Mouse (Mus musculus) cerebellum, adult 2 months (tissue): Measurements from ENCODE around the gene Tex45. TPM values are rescaled to one million over a fixed set of nuclear protein-coding genes. Genes with fewer than 3 reads are reported as not detected.

ENCODE experiments used
- DNase-seq, 2 experiments: peaks; one replicate each; pipeline ENCODE4 v3.0.0; 2021
- H3K27ac ChIP-seq: fragments of 200-500 bp; 2 replicates; pipeline ENCODE4 v1.5.1; 2012; ENCODE audit warnings: low read length, control low read depth, inconsistent platforms; ENCODE audit not compliant: insufficient read depth
- H3K27me3 ChIP-seq: fragments of 200-500 bp; 2 replicates; pipeline ENCODE4 v1.6.1; 2012; ENCODE audit warnings: inconsistent platforms, mild to moderate bottlenecking, low read length, moderate library complexity; ENCODE audit not compliant: control insufficient read depth, insufficient read depth
- H3K4me1 ChIP-seq: fragments of 200-500 bp; 2 replicates; pipeline ENCODE4 v1.6.1; 2011; ENCODE audit warnings: low read length; ENCODE audit not compliant: control insufficient read depth, insufficient read depth
- H3K4me3 ChIP-seq: fragments of 200-500 bp; replicated peaks from 2 replicates; pipeline ENCODE3; 2011; ENCODE audit warnings: mild to moderate bottlenecking, low read depth, low read length, control low read depth; ENCODE audit not compliant: insufficient read depth
- CTCF ChIP-seq: fragments of 200-500 bp; IDR thresholded peaks from 2 replicates; pipeline ENCODE4 v1.5.1; 2011; ENCODE audit warnings: low read depth, mild to moderate bottlenecking, control low read depth, low read length, moderate library complexity, borderline replicate concordance; ENCODE audit not compliant: insufficient read depth
- POLR2A ChIP-seq: fragments of 200-500 bp; IDR thresholded peaks from 2 replicates; pipeline ENCODE4 v1.6.1; 2011; ENCODE audit warnings: low read length, control low read depth, borderline replicate concordance; ENCODE audit not compliant: insufficient read depth
- WGBS: fragments of 180-500 bp; shearing (Covaris S2); methylation state at CpG from one replicate; pipeline ENCODE4 v1.1.7; 2018; 5-methylcytosine and 5-hydroxymethylcytosine counted together
- polyA plus RNA-seq: library from polyadenylated mRNA; depleted of rRNA; stranded (reverse); fragments of >200 nt; gene quantifications from 2 replicates; pipeline ENCODE4 v1.2.3, GENCODE M21; 2012

Gene Tex45
- polyA plus RNA-seq, 1 experiment, result 0.26 TPM

DNA sequence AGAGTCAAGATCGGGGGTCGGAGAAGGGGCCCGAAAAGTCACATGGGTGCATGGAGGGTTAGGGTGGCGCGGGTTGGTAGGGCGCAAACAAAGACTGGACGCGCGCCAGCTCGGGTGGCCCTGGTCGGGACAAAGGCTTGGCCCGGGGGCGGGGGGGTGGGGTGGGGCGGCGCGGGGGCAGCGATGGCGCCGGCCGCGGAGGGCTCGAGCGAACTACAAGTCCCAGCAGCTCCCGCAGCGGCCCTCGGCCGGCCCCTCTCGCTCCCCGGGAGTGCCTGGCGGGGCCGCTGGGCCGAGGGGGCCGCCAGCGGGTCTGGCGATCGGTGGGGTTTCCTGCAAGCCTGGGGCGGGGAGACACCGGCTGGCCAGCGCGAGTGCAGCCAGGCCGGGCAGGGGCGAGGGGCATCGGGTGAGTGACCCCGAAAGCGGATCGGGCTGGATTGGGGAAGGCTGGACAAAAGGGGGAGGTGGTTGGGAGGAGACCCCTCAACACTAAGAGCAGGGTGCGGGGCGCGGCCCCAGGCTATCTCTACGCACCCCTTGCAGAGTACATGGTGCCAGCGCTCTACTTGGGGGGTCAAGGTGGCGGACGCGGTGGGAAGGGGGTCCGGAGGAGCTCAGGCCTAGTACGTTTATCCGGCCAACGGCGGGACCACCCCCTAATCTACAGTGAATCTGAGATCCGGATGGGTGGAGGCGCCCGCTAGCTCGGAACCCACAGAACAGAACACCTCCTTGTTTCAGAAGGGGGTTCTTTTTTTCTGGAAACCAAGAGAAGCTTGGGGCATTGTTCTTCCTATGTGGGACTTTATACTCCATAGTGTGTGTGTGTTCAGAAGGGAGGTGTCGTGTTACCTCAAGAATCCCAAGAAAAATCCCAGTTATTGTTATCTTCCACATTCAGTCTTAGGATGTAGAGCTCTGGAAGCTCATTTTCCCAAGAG, 22.5 kb downstream of the Tex45 start, which contains the start of gene Zfp358:
Zfp358 (plus strand) TSS at position 238 of the 944 bp plus-strand sequence.
- peaks cover 4% of the 10 kb centered on the region for H3K4me1 ChIP-seq
- no peaks in the 10 kb centered on the region for H3K27me3 ChIP-seq
- 1% methylated on average over 50 of the region's 64 CpGs for WGBS
- H3K27ac ChIP-seq, result peak within 1 kb of the TSS; percentile 84
- TF ChIP-seq CTCF, result no peak
- TF ChIP-seq POLR2A, result peak; percentile 55; the same call in 1 of the 2 replicates
- peak; percentile 80 to 81 for DNase-seq
- H3K4me3 ChIP-seq, result peak within 1 kb of the TSS; percentile 97

DNA sequence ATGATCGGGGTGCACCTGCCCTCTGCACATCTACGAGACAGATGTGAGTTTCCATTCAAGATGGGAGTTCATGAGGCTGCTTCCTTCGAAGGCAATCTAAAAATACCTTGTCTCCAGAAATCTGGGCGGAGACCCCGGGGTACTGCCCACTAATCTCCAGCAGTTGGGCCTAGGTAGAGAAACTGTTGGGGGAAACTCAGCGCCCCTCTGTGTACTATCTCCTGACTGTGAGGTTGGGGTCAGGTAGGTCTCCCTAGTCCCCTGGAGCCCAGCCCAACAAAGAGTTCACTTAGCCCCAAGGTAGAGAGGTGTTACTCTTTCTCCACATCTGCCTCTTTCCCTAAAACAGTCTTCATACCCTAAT, 23.2 kb downstream of the Tex45 start:
- Histone ChIP-seq H3K27ac (peak overlapping the region; percentile 84), H3K4me3 (peak overlapping the region; percentile 97), H3K27me3 (no peaks in the 10 kb centered on the region), H3K4me1 (peaks cover 4% of the 10 kb centered on the region)
- 30% methylated on average over 6 of the region's 6 CpGs for WGBS
- no peak for DNase-seq
- TF ChIP-seq POLR2A, result no peak
- no peak for TF ChIP-seq CTCF

DNA sequence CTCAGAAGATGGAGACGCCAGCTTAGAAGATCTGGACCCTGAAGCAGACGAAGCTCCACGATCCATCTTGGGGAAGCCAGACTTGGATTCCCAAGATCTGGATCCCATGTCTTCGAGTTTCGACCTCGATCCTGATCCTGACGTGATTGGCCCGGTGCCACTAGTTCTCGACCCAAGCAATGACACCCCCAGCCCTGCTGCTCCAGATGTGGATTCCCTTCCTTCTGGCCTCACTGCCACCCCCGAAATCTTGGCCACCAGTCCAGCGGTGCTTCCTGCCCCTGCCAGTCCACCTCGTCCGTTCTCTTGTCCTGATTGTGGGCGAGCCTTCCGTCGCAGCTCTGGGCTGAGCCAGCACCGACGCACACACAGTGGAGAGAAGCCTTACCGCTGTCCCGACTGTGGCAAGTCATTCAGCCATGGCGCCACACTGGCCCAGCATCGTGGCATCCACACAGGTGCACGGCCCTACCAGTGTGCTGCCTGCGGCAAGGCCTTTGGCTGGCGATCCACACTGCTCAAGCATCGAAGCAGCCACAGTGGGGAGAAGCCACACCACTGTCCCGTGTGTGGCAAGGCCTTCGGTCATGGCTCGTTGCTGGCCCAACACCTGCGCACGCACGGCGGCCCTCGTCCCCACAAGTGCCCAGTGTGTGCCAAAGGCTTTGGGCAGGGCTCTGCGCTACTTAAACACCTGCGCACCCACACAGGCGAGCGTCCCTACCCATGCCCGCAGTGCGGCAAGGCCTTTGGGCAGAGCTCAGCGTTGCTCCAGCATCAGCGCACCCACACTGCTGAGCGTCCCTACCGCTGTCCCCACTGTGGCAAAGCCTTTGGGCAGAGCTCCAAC, 25.1 kb downstream of the Tex45 start:
- Histone ChIP-seq H3K4me3 (no peak overlapping the region), H3K27ac (no peak overlapping the region), H3K27me3 (no peaks in the 10 kb centered on the region), H3K4me1 (peaks cover 4% of the 10 kb centered on the region)
- DNase-seq, result no peak
- 94% methylated on average over 44 of the region's 44 CpGs for WGBS
- TF ChIP-seq CTCF (no peak), POLR2A (no peak)

DNA sequence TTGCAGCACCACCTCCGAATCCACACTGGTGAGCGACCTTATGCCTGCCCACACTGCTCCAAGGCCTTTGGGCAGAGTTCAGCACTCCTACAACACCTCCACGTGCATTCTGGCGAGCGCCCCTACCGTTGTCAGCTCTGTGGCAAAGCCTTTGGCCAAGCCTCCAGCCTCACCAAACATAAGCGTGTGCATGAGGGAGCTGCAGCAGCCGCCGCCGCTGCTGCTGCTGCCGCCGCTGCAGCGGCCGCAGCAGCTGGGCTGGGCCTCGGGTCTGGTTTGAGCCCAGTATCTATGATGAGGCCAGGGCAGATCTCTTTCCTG, 25.7 kb downstream of the Tex45 start:
- H3K4me3 ChIP-seq, result no peak overlapping the region
- TF ChIP-seq POLR2A, result no peak
- H3K4me1 ChIP-seq, result peaks cover 4% of the 10 kb centered on the region
- H3K27me3 ChIP-seq, result no peaks in the 10 kb centered on the region
- H3K27ac ChIP-seq, result no peak overlapping the region
- WGBS, result 76% methylated on average over 15 of the region's 15 CpGs
- DNase-seq, result no peak

DNA sequence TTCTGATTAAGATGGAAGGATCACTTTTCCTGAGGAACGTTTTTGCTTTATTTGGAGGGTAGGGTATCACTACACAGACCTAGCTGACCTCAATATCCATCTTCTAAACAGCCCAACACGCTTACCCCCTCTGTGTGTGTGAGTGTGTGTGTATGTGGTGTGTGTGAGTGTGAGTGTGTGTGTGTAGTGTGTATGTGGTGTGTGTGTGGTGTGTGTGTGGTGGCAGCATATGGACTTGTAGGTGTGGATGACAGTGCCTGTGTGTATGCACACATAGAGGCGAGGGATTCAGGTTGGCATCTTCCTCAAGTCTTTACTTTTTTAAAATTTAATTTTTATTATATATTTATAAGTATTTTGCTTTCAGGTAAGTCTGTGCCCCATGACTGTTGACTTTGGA, 27.9 kb downstream of the Tex45 start:
- TF ChIP-seq CTCF, result no peak
- no peak for TF ChIP-seq POLR2A
- 86% methylated on average over 3 of the region's 3 CpGs for whole genome bisulfite sequencing
- Histone ChIP-seq H3K27me3 (no peaks in the 10 kb centered on the region), H3K4me3 (no peak overlapping the region), H3K4me1 (peaks cover 4% of the 10 kb centered on the region), H3K27ac (no peak overlapping the region)
- no peak for DNase-seq

DNA sequence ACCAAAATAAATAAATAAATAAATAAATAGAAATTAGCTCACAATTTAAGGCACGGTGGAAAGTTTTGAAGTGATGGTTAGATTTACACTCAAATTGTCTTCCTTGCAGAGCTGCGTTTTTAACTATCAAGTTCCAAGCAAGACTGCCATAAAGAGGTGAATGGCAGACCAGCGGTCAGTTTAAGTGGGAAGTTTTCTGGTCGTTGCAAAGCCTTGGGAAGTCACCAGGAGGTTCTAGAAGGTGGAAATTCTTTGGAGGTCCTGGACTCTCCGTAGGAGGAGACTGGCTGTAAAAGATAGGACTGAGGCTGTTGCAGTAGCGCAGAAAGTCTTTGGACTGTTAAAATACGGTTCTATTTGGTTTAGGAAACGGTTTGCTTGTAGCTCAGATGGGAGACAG, 29.1 kb downstream of the Tex45 start:
- H3K4me1 ChIP-seq, result no peaks in the 10 kb centered on the region; the same call in 1 of the 2 replicates
- DNase-seq, result no peak
- peak overlapping the region; percentile 60 for H3K27ac ChIP-seq
- peak overlapping the region; percentile 86 for H3K4me3 ChIP-seq
- H3K27me3 ChIP-seq, result no peaks in the 10 kb centered on the region
- no peak for TF ChIP-seq CTCF
- 5% methylated on average over 8 of the region's 8 CpGs for WGBS

DNA sequence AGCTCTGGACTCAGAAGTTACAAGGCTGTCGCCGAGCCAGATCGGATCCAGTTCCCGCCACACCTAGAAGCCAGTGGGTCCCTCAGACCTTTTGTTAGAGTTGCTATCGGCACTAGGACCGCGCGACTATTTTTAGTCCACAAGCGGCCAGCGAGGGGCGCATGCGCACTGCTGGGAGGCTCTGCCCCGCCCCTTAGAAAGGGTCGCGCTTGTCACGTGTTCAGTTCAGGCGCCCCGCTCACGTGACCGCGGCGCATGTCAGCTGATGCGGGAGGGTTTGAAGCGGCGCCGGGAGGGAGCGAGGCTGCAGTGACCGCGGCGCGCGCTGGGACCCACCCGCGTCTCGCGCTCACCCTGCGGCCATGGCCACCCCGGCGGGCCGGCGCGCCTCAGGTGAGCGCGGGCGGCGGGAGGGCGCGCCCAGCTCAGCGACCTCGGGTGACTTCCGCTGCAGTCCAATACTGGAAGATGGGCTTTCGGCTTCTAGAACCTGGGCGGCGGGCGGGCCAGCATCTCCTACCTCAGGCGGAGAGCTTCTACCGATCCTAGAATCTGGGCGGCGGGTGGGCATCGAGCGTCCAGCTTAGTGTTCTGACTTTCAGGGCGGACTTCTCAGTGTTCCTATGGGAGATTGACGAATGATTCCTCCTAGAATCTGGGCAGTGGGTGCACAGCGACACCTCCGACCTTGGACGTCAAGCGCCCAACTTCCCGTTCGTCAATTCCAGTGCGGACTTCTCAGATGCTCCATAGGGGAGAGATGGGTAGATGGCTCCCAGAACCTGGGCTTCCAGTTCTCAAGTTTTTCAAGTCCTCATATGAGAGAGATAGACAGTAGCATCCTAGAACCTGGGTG, 29.8 kb downstream of the Tex45 start, which contains the start of gene Mcoln1:
Mcoln1 (plus strand) TSS at position 223 of the 856 bp plus-strand sequence.
- TF ChIP-seq POLR2A, result peak; percentile 89
- TF ChIP-seq CTCF, result no peak
- WGBS, result under 1% methylated on average over 70 of the region's 70 CpGs

More for the DNA sequence above, 29.8 kb downstream of the Tex45 start, which contains the start of gene Mcoln1:
- Histone ChIP-seq H3K27me3 (no peaks in the 10 kb centered on the region), H3K27ac (peak within 1 kb of the TSS; percentile 60), H3K4me3 (peak within 1 kb of the TSS; percentile 86), H3K4me1 (no peaks in the 10 kb centered on the region; the same call in 1 of the 2 replicates)
- DNase-seq, result peak; percentile 99
